Mouse (Mus musculus): Measurements from ENCODE around the gene Fer.

DNA sequence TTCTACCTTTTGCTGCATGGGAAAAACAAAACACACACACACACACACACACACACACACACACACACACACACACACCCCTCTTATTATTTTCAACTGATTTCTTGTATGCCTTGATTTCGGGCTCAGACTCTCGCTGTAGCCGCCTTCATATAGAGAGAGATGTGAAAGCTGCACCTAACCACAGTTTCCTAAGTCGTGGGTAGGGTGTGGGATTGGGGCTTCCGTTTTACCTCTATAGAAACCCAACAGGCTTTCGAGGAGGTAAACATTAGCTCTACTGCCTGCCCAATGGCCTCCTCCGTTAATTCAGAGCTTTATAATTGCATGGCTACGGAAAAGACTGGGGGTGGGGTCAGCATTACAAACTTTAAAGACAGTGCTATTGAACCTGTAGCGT is 12.8 kb upstream of the Fer start:
- TF ChIP-seq POLR2AphosphoS2 (IDR thresholded peaks at IDR 0.05; ENCODE audit: insufficient read length, low read depth) (no peak), CEBPB (IDR thresholded peaks at IDR 0.05; ENCODE audit: insufficient read depth, poor library complexity, severe bottlenecking) (no peak), USF1 (IDR thresholded peaks at IDR 0.05; ENCODE audit: low read depth) (no peak), SRF (IDR thresholded peaks at IDR 0.05; ENCODE audit: control insufficient read depth, insufficient read length, low read depth) (no peak)

Measured in myocyte (in vitro differentiated cells).